Mouse (Mus musculus) heart, adult 9 months (tissue): Measurements from ENCODE around the gene Aox4.
A peak's percentile ranks its signal among the peaks of the same experiment; 100 is the strongest.

Source experiments
- DNase-seq, 2 experiments: peaks; one replicate each; pipeline ENCODE4 v3.0.0; 2022; ENCODE audit warnings: low spot score in 2 of 2

Gene Aox4

GRCm38 (mm10) chr1:58244487-58244886 is 34.3 kb downstream of the Aox4 start:
- no peak for DNase-seq

- DNase-seq = no peak
Measured at GRCm38 (mm10) chr1:58248518-58248917, 38.3 kb downstream of the Aox4 start.

- no peak for DNase-seq
Measured at GRCm38 (mm10) chr1:58253466-58253865, 43.3 kb downstream of the Aox4 start.

- DNase-seq = no peak
Measured at GRCm38 (mm10) chr1:58257195-58257991, 47.2 kb downstream of the Aox4 start.

GRCm38 (mm10) chr1:58260311-58260710 is 50.1 kb downstream of the Aox4 start:
- no peak for DNase-seq

- no peak for DNase-seq
Measured at GRCm38 (mm10) chr1:58268231-58268630, 58.0 kb downstream of the Aox4 start.

- DNase-seq = peak in 1 of 2 experiments; percentile 6
Measured at GRCm38 (mm10) chr1:58270807-58271569, 60.8 kb downstream of the Aox4 start.

- DNase-seq = no peak
Measured at GRCm38 (mm10) chr1:58275879-58276278, 65.7 kb downstream of the Aox4 start.

- no peak for DNase-seq
Measured at GRCm38 (mm10) chr1:58278026-58278425, 67.8 kb downstream of the Aox4 start, which contains the start of gene Aox2. Gene Aox2, plus strand, starts transcription at chr1:58278326.

GRCm38 (mm10) chr1:58278513-58278912 is 68.3 kb downstream of the Aox4 start:
- DNase-seq = no peak

GRCm38 (mm10) chr1:58280381-58280780 is 70.2 kb downstream of the Aox4 start:
- DNase-seq = no peak

- DNase-seq = no peak
Measured at GRCm38 (mm10) chr1:58280939-58281624, 70.9 kb downstream of the Aox4 start.

GRCm38 (mm10) chr1:58281625-58281988 is 71.4 kb downstream of the Aox4 start:
- DNase-seq = no peak

- no peak for DNase-seq
Measured at GRCm38 (mm10) chr1:58284505-58284904, 74.3 kb downstream of the Aox4 start.

- no peak for DNase-seq
Measured at GRCm38 (mm10) chr1:58288091-58288490, 77.9 kb downstream of the Aox4 start.

- no peak for DNase-seq
Measured at GRCm38 (mm10) chr1:58289863-58290469, 79.8 kb downstream of the Aox4 start.

- no peak for DNase-seq
Measured at GRCm38 (mm10) chr1:58291394-58292300, 81.5 kb downstream of the Aox4 start.

GRCm38 (mm10) chr1:58294730-58295129 is 84.5 kb downstream of the Aox4 start:
- no peak for DNase-seq

- peak; percentile 40 to 69 for DNase-seq
Measured at GRCm38 (mm10) chr1:58296278-58296677, 86.1 kb downstream of the Aox4 start.

GRCm38 (mm10) chr1:58296821-58297220 is 86.6 kb downstream of the Aox4 start:
- DNase-seq = no peak

- DNase-seq = peak in 1 of 2 experiments; percentile 34
Measured at GRCm38 (mm10) chr1:58298347-58298746, 88.2 kb downstream of the Aox4 start.
